Mouse (Mus musculus): ENCODE data around the gene Ass1.

- TF ChIP-seq CTCF (IDR thresholded peaks at IDR 0.05; ENCODE audit: borderline replicate concordance, insufficient read depth, low read length): no peak
- no peak for TF ChIP-seq POLR2A (IDR thresholded peaks at IDR 0.05; ENCODE audit: low read depth, low read length)
Observed at GRCm38 (mm10) chr2:31495046-31495476, 25.1 kb downstream of the Ass1 start.
